Mouse (Mus musculus): ENCODE measurements around the gene Shc1.

DNA sequence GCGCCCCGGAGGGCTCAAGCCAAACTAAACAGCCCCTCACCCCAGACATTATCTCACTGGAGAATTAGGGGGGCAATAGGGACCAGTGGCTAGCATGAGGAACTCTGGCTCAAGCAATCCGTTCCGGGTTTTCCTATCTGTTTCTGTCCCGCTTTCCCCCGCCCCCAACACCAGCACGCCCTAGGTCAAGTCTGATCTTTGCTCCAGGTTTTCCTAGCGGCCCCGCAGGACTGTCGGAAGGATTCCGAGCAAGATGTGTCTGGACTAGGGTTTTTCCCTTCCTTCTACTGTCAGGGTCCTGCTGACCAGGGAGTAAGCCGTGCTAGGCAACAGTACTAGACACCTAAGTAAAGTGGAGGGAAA is 23.4 kb upstream of the Shc1 start:
- TF ChIP-seq CTCF (IDR thresholded peaks at IDR 0.05; ENCODE audit: control insufficient read depth, insufficient read depth, insufficient read length) (no peak), MAX (IDR thresholded peaks at IDR 0.05) (peak; percentile 40), CEBPB (IDR thresholded peaks at IDR 0.05; ENCODE audit: low read depth) (no peak), USF1 (IDR thresholded peaks at IDR 0.05; ENCODE audit: low read depth) (no peak)
